Mouse (Mus musculus) spleen, adult 18-20 months (tissue): ENCODE measurements at regions not wholly inside any gene's neighbourhood (a gene's known extent, or its start where the extent isn't known, plus 50 kb on each side); places are given as distances from the start of the nearest gene placed in this dataset.

Experiments
- DNase-seq, 2 experiments: peaks; one replicate each; pipeline ENCODE4 v3.0.0; 2022; ENCODE audit warnings: mixed read lengths in 2 of 2

DNA sequence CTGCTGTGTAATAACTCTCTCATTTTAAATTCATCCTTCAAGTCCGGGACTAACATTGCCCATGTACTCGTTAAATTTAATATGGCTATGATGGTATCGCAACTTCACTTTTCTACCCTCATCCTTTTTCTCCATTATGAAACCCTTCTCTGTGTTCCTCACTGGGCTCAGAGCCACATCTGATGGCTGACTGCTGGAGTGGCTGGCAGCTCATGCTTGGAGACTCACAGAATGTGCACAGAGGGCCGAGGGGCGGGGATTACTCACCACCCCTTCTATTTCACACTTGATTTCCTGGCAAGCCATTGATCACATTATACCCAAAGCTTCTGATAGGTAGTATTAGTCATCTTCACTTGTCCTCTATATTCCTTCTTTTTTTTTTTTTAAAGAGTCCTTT, 81.1 kb upstream of the Vwde start:
- no peak for DNase-seq

DNA sequence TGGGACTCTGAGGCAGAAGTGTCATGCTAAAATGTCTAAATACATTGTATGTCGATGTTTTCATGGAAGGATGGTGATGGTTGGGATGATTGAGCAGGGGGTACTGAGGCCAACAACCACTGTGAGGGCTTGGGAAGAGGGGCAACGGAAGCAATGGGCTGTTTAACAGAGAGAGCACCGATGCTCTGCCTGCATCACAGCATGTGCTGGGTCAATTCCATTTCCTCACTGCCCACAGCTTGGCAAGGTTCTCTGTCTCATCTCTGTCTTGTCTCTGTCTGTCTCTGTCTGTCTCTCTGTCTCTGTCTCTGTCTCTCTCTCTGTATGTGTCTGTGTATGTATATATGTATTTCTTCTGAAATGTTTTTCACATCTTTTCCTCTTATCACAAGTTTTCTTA, 73.4 kb upstream of the Vwde start:
- no peak for DNase-seq

DNA sequence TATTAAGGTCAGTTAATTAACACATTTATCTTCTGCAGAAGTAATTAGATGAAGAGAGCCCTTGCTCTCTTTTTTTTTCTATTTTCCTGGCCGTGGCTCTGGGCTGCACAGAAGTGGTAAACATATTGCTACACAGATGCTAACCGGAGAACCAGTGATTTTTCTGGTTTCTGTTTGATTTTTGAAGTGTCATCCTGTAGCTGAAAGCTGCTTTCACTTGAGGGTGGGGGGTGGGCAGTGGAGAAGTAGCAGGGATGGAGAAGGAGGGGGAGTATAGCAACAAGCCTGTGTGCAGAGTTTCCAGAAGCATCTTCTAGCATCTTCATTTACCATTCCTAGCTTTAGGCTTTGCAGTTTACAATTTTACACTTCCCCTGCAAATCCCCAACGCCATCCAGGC, 72.3 kb upstream of the Vwde start:
- DNase-seq = no peak

GRCm38 (mm10) chr6:13296041-13296440, 71.3 kb upstream of the Vwde start:
- DNase-seq = no peak

DNA sequence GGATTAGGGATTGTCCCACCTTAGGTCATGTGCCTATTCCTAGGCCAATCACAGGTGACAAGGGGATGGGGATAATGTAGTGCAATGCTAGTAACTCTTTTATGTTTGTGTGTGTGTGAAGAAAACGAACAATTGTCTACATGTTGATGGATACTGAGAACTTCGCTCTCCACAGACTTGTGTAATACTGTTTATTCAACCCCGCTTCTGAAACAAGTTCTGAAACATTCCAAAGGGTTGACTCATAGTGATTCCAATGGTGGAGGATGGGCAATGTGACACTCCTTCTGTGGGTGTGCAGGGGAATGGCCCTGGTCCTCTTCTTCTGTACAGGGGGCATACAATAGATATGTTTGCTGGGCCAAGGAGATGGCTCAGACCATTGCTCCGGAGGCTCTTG, 69.6 kb upstream of the Vwde start:
- DNase-seq = no peak

GRCm38 (mm10) chr6:13288500-13288899, 63.7 kb upstream of the Vwde start:
- DNase-seq = no peak

DNA sequence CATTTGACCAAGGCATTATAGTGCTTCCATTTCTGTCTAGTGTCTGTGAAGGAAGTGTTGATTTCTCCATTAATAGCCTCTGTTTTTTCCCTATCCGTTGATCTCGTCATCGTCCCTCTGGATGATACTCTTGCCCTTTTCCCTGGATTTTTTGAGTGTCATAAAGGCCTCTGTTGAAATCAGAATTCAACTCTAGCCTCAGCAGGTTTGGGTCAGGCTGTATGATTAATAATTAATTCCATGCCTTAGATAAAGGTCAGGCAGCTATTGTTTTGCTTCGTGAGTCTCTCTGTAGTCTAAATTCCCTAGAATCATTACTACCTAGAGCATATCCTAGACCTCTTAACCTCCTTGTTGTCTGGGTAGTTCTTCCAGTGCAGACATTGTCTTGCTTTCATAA, 63.0 kb upstream of the Vwde start:
- DNase-seq = no peak

DNA sequence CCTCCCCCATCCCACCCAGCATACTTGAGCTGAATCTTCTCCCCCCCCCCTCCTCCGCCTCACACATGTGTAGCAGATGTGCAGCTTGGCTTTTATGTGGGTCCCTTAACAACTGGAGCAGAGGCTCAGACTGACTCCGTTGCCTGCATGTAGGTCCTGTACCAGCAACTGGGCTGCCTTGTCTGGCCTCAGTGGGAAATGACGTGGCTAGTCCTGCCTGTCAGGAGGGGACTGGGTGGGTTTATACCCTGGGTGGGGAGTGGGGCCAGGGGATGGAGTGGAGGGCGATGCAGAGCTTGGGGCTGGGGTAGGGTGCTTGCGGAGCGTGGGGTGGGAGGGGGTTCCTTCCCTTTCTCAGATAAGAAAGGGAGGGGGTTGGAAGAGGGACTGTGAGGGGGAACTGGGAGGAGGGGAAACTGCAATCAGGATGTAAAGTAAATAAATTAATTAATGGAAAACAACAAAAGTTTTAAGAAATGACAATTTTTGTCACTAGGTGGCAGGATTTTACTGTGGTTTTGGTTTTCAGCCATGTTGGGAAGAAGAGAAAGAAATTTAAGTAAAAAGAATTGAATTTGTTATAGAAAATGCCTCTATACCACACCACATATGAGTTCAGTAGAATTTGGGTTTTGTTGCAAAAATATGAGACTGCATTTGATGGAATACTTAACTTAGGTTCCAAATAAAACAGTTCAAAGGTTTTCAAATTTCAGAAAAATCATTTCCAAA, 61.9 kb upstream of the Vwde start:
- DNase-seq = no peak

- peak in 1 of 2 experiments; percentile 4 for DNase-seq
Measured at GRCm38 (mm10) chr6:13280835-13281234, 56.1 kb upstream of the Vwde start.
